Mouse (Mus musculus) intestine, embryonic 14.5 days (tissue): ENCODE results near the gene Ccng1. TPM values are rescaled to one million over a fixed set of nuclear protein-coding genes. Genes with fewer than 3 reads are reported as not detected.
"Not testable (repeated sequence)": the region's sequence is repeated elsewhere in the genome, so short reads cannot be mapped to it uniquely, and the experiment has no call there.

Experiments used
- ATAC-seq: fragments of 200-750 bp; cut with Nextera tagmentation; replicated peaks from 2 replicates; pipeline ENCODE4 v1.8.0; 2017; ENCODE audit warnings: low read depth, moderate number of reproducible peaks, moderate TSS enrichment, moderate library complexity; ENCODE audit not compliant: low FRiP score, low TSS enrichment
- DNase-seq: peaks from one replicate; pipeline ENCODE4 v3.0.0-alpha.2; 2018; ENCODE audit warnings: low spot score
- H3K27ac ChIP-seq: fragments of 300-500 bp; sonication (generic); 2 replicates; pipeline ENCODE4 v1.5.1; 2014; ENCODE audit warnings: low read depth, mild to moderate bottlenecking, control low read depth
- H3K27me3 ChIP-seq: fragments of 300-500 bp; sonication (generic); replicated peaks from 2 replicates; pipeline ENCODE4 v1.6.1; 2014; ENCODE audit warnings: low read length, control low read depth; ENCODE audit not compliant: control insufficient read depth, insufficient read depth
- H3K36me3 ChIP-seq: fragments of 300-500 bp; sonication (generic); 2 replicates; pipeline ENCODE4 v1.6.1; 2014; ENCODE audit warnings: low read length, control low read depth; ENCODE audit not compliant: control insufficient read depth, insufficient read depth
- H3K4me1 ChIP-seq: fragments of 300-500 bp; sonication (generic); replicated peaks from 2 replicates; pipeline ENCODE4 v1.6.1; 2014; ENCODE audit warnings: low read length, control low read depth, mixed read lengths; ENCODE audit not compliant: control insufficient read depth, insufficient read depth
- H3K4me2 ChIP-seq: fragments of 300-500 bp; sonication (generic); 2 replicates; pipeline ENCODE4 v1.6.1; 2014; ENCODE audit warnings: low read length
- H3K4me3 ChIP-seq: fragments of 300-500 bp; sonication (generic); 2 replicates; pipeline ENCODE4 v1.5.1; 2014; ENCODE audit warnings: low read depth, low read length, control low read depth, mixed read lengths
- H3K9ac ChIP-seq: fragments of 300-500 bp; sonication (generic); 2 replicates; pipeline ENCODE4 v1.6.1; 2014; ENCODE audit warnings: mild to moderate bottlenecking, low read length
- H3K9me3 ChIP-seq: fragments of 300-500 bp; sonication (generic); 2 replicates; pipeline ENCODE4 v1.6.1; 2016; ENCODE audit warnings: low read length, control low read depth; ENCODE audit not compliant: control insufficient read depth
- WGBS: fragments of 180-500 bp; shearing (Covaris S2); extraction: QIAGEN DNeasy Blood & Tissue Kit; methylation state at CpG from one replicate; pipeline ENCODE4 v1.1.7; 2014; 5-methylcytosine and 5-hydroxymethylcytosine counted together
- polyA plus RNA-seq: library from polyadenylated mRNA; unstranded; fragments of >200 nt; fragmentation: Nextera tagmentation; extraction: Ambion mirVana; gene quantifications from 2 replicates; pipeline ENCODE4 v1.2.1, GENCODE M21; 2014

Gene Ccng1
- polyA plus RNA-seq, 1 experiment from 2014 or later: 43.3 TPM

DNA sequence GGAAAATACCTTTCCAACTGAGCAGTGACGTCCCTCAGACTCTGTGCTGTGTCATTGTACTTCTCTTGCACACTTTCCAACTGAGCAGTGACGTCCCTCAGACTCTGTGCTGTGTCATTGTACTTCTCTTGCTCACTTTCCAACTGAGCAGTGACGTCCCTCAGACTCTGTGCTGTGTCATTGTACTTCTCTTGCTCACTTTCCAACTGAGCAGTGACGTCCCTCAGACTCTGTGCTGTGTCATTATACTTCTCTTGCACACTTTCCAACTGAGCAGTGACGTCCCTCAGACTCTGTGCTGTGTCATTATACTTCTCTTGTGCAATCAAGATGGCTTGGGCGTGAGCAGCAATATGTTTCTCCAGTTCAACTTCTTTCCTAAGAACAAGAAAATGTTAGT lies 45.2 kb downstream of the Ccng1 start:
- H3K9me3 ChIP-seq, H3K27me3 ChIP-seq, H3K27ac ChIP-seq, H3K4me2 ChIP-seq, ATAC-seq, H3K4me3 ChIP-seq, H3K4me1 ChIP-seq, DNase-seq, H3K9ac ChIP-seq: not testable (repeated sequence)
- H3K36me3 ChIP-seq: peaks cover 94% of the 10 kb centered on the region
- WGBS: 84% methylated on average over 6 of the region's 6 CpGs

Other genes starting within 250 kb of the Ccng1 start
- gene Mat2b, start 60.1 kb downstream of the Ccng1 start, polyA plus RNA-seq: 88.4 and 89.8 TPM in 2 replicates
- 45.0 and 48.0 TPM in 2 replicates for gene Hmmr, start 21.9 kb downstream of the Ccng1 start, polyA plus RNA-seq
- 147 and 149 TPM in 2 replicates for gene Nudcd2, start 21.6 kb downstream of the Ccng1 start, polyA plus RNA-seq